Mouse (Mus musculus) adrenal gland, postnatal 36 days (tissue): Measurements from ENCODE around the gene Htr1f. TPM values are rescaled to one million over a fixed set of nuclear protein-coding genes. Genes with fewer than 3 reads are reported as not detected.

Experiments used
- microRNA-seq: library from miRNA; unstranded; fragments of <30 nt; microRNA quantifications from one replicate; pipeline ENCODE4 v1.2.0, GENCODE M21; 2021
- total RNA-seq, 2 experiments: library from RNA; stranded (reverse); gene quantifications; 2 replicates each; pipeline ENCODE4 v1.2.3; 2021

Gene Htr1f
- total RNA-seq, 2 experiments from 2014 or later, result not detected

Small RNAs within 50 kb of the gene (microRNA-seq; reads per million reads assigned to microRNA genes)
- gene Gm23374, result not detected
